Mouse (Mus musculus): ENCODE results near the gene Mesd. TPM values are rescaled to one million over a fixed set of nuclear protein-coding genes. Genes with fewer than 3 reads are reported as not detected.

Gene Mesd
- polyA plus RNA-seq (2017; shearing (Covaris generic)) = 26.5 TPM

GRCm38 (mm10) chr7:83884021-83884658 is at the start of gene Mesd, which contains the start of gene Tlnrd1:
TSS of gene Mesd (plus strand) at chr7:83884466.
TSS of gene Tlnrd1 (minus strand) at chr7:83884305.

Other genes starting within 250 kb of the Mesd start
- 286 TPM for gene Il16, start 138.7 kb upstream of the Mesd start, polyA plus RNA-seq (2017; shearing (Covaris generic))
- not detected for gene Cfap161, start 89.6 kb upstream of the Mesd start, polyA plus RNA-seq (2017; shearing (Covaris generic))
- gene Tlnrd1, start 161 bp upstream of the Mesd start, polyA plus RNA-seq (2017; shearing (Covaris generic)) = 6.2 TPM
- 0.17 TPM for gene Cemip, start 202.0 kb downstream of the Mesd start, polyA plus RNA-seq (2017; shearing (Covaris generic))

Measured in effector memory CD4-positive, alpha-beta T cell, adult 5 months (primary cell).